Mouse (Mus musculus) intestine, embryonic 14.5 days (tissue): ENCODE data around the gene Olfr53. TPM values are rescaled to one million over a fixed set of nuclear protein-coding genes. Genes with fewer than 3 reads are reported as not detected.

Experiments used
- ATAC-seq: fragments of 200-750 bp; cut with Nextera tagmentation; replicated peaks from 2 replicates; pipeline ENCODE4 v1.8.0; 2017; ENCODE audit warnings: low read depth, moderate number of reproducible peaks, moderate TSS enrichment, moderate library complexity; ENCODE audit not compliant: low FRiP score, low TSS enrichment
- DNase-seq: peaks from one replicate; pipeline ENCODE4 v3.0.0-alpha.2; 2018; ENCODE audit warnings: low spot score
- H3K27ac ChIP-seq: fragments of 300-500 bp; sonication (generic); 2 replicates; pipeline ENCODE4 v1.5.1; 2014; ENCODE audit warnings: low read depth, mild to moderate bottlenecking, control low read depth
- H3K27me3 ChIP-seq: fragments of 300-500 bp; sonication (generic); replicated peaks from 2 replicates; pipeline ENCODE4 v1.6.1; 2014; ENCODE audit warnings: low read length, control low read depth; ENCODE audit not compliant: control insufficient read depth, insufficient read depth
- H3K36me3 ChIP-seq: fragments of 300-500 bp; sonication (generic); 2 replicates; pipeline ENCODE4 v1.6.1; 2014; ENCODE audit warnings: low read length, control low read depth; ENCODE audit not compliant: control insufficient read depth, insufficient read depth
- H3K4me1 ChIP-seq: fragments of 300-500 bp; sonication (generic); replicated peaks from 2 replicates; pipeline ENCODE4 v1.6.1; 2014; ENCODE audit warnings: low read length, control low read depth, mixed read lengths; ENCODE audit not compliant: control insufficient read depth, insufficient read depth
- H3K4me2 ChIP-seq: fragments of 300-500 bp; sonication (generic); 2 replicates; pipeline ENCODE4 v1.6.1; 2014; ENCODE audit warnings: low read length
- H3K4me3 ChIP-seq: fragments of 300-500 bp; sonication (generic); 2 replicates; pipeline ENCODE4 v1.5.1; 2014; ENCODE audit warnings: low read depth, low read length, control low read depth, mixed read lengths
- H3K9ac ChIP-seq: fragments of 300-500 bp; sonication (generic); 2 replicates; pipeline ENCODE4 v1.6.1; 2014; ENCODE audit warnings: mild to moderate bottlenecking, low read length
- H3K9me3 ChIP-seq: fragments of 300-500 bp; sonication (generic); 2 replicates; pipeline ENCODE4 v1.6.1; 2016; ENCODE audit warnings: low read length, control low read depth; ENCODE audit not compliant: control insufficient read depth
- polyA plus RNA-seq: library from polyadenylated mRNA; unstranded; fragments of >200 nt; fragmentation: Nextera tagmentation; extraction: Ambion mirVana; gene quantifications from 2 replicates; pipeline ENCODE4 v1.2.1, GENCODE M21; 2014

Gene Olfr53
- polyA plus RNA-seq, 1 experiment from 2014 or later: not detected

GRCm38 (mm10) chr7:140696967-140697366, 50.7 kb downstream of the Olfr53 start, which contains the start of gene Olfr541:
Gene Olfr541, plus strand, starts transcription at chr7:140697267.
- DNase-seq (no peak), ATAC-seq (no peak)
- Histone ChIP-seq H3K36me3 (no peaks in the 10 kb centered on the region), H3K9ac (no peak within 1 kb of the TSS), H3K27ac (no peak within 1 kb of the TSS), H3K4me3 (no peak within 1 kb of the TSS), H3K4me1 (no peaks in the 10 kb centered on the region), H3K4me2 (no peak within 1 kb of the TSS), H3K27me3 (no peaks in the 10 kb centered on the region), H3K9me3 (no peaks in the 10 kb centered on the region)

Other genes starting within 250 kb of the Olfr53 start
- gene Olfr531, start 243.5 kb upstream of the Olfr53 start, polyA plus RNA-seq: not detected in 2 replicates
- gene Olfr532, start 224.8 kb upstream of the Olfr53 start, polyA plus RNA-seq: not detected in 2 replicates
- not detected in 2 replicates for gene Olfr533, start 183.1 kb upstream of the Olfr53 start, polyA plus RNA-seq
- not detected in 2 replicates for gene Olfr535, start 162.2 kb upstream of the Olfr53 start, polyA plus RNA-seq
- not detected in 2 replicates for gene Olfr536, start 139.1 kb upstream of the Olfr53 start, polyA plus RNA-seq
- gene Olfr538, start 78.6 kb upstream of the Olfr53 start, polyA plus RNA-seq: not detected in 2 replicates
- not detected in 2 replicates for gene Olfr46, start 45.2 kb upstream of the Olfr53 start, polyA plus RNA-seq
- gene Olfr61, start 17.5 kb upstream of the Olfr53 start, polyA plus RNA-seq: not detected in 2 replicates
- gene Olfr539, start 13.5 kb downstream of the Olfr53 start, polyA plus RNA-seq: not detected in 2 replicates
- gene Olfr45, start 35.5 kb downstream of the Olfr53 start, polyA plus RNA-seq: not detected in 2 replicates
- not detected in 2 replicates for gene Olfr541, start 50.8 kb downstream of the Olfr53 start, polyA plus RNA-seq
- gene Cyp2e1, start 117.3 kb downstream of the Olfr53 start, polyA plus RNA-seq: not detected in 2 replicates
- gene Syce1, start 141.4 kb downstream of the Olfr53 start, polyA plus RNA-seq: 0.30 and 0.45 TPM in 2 replicates
- gene Zfp941, start 175.7 kb downstream of the Olfr53 start, polyA plus RNA-seq: 2.8 and 3.0 TPM in 2 replicates
- 1.3 and 3.2 TPM in 2 replicates for gene Urah, start 188.6 kb downstream of the Olfr53 start, polyA plus RNA-seq
- not detected in 2 replicates for gene Scgb1c1, start 199.1 kb downstream of the Olfr53 start, polyA plus RNA-seq
- not detected in 2 replicates for gene Odf3, start 201.4 kb downstream of the Olfr53 start, polyA plus RNA-seq
- not detected in 2 replicates for gene Gm45785, start 209.9 kb downstream of the Olfr53 start, polyA plus RNA-seq
- 64.9 and 82.6 TPM in 2 replicates for gene Ric8a, start 210.5 kb downstream of the Olfr53 start, polyA plus RNA-seq
- 42.3 and 43.7 TPM in 2 replicates for gene Bet1l, start 211.1 kb downstream of the Olfr53 start, polyA plus RNA-seq
- 151 and 154 TPM in 2 replicates for gene Psmd13, start 235.5 kb downstream of the Olfr53 start, polyA plus RNA-seq
- 24.7 and 25.3 TPM in 2 replicates for gene Sirt3, start 235.9 kb downstream of the Olfr53 start, polyA plus RNA-seq